Mouse (Mus musculus) MEL (cell line): ENCODE measurements around the gene Ccnq.

Experiments used
- BHLHE40 ChIP-seq: IDR thresholded peaks from 2 replicates; pipeline ENCODE4 v1.6.1; 2012; ENCODE audit warnings: low read depth, mild to moderate bottlenecking, inconsistent platforms, low read length, improper control_type of control experiment, borderline replicate concordance
- CTCF ChIP-seq, 3 experiments: IDR thresholded peaks in 2 of 3; conservative IDR thresholded peaks in 1 of 3; 2 replicates each; pipeline ENCODE4 v1.5.1; 2011 to 2012; ENCODE audit warnings: low read length in 3 of 3, low read depth in 2 of 3, mild to moderate bottlenecking in 2 of 3, improper control_type of control experiment in 1 of 3, inconsistent platforms in 1 of 3, mixed read lengths in 1 of 3, moderate library complexity in 1 of 3; ENCODE audit not compliant: control insufficient read depth in 1 of 3, insufficient read depth in 1 of 3, poor library complexity in 1 of 3, severe bottlenecking in 1 of 3
- GATA1 ChIP-seq: IDR thresholded peaks from 2 replicates; pipeline ENCODE4 v1.6.1; 2011; ENCODE audit warnings: low read depth, low read length, improper control_type of control experiment
- MAFK ChIP-seq: IDR thresholded peaks from 2 replicates; pipeline ENCODE4 v1.6.1; 2011; ENCODE audit warnings: low read depth, mild to moderate bottlenecking, low read length, improper control_type of control experiment, borderline replicate concordance
- MEF2A ChIP-seq: IDR thresholded peaks from 2 replicates; pipeline ENCODE4 v1.6.1; 2014; ENCODE audit warnings: low read depth, mild to moderate bottlenecking, inconsistent platforms, low read length, improper control_type of control experiment; ENCODE audit not compliant: poor library complexity, insufficient replicate concordance, severe bottlenecking; ENCODE audit errors: extremely low read depth
- MXI1 ChIP-seq: IDR thresholded peaks from 2 replicates; pipeline ENCODE4 v1.6.1; 2011; ENCODE audit warnings: mild to moderate bottlenecking, low read depth, low read length, improper control_type of control experiment
- POLR2A ChIP-seq, 2 experiments: IDR thresholded peaks; 2 replicates each; pipeline ENCODE4 v1.6.1; 2011 to 2012; ENCODE audit warnings: low read length in 2 of 2, mild to moderate bottlenecking in 2 of 2, control low read depth in 1 of 2, improper control_type of control experiment in 1 of 2, low read depth in 1 of 2, moderate library complexity in 1 of 2; ENCODE audit not compliant: control insufficient read depth in 1 of 2, insufficient read depth in 1 of 2, poor library complexity in 1 of 2
- SIN3A ChIP-seq: IDR thresholded peaks from 2 replicates; pipeline ENCODE4 v1.6.1; 2012; ENCODE audit warnings: low read length, improper control_type of control experiment, inconsistent platforms
- TAL1 ChIP-seq: IDR thresholded peaks from 2 replicates; pipeline ENCODE4 v1.6.1; 2012; ENCODE audit warnings: mild to moderate bottlenecking, inconsistent platforms, low read length, moderate library complexity, mixed read lengths
- TCF12 ChIP-seq: IDR thresholded peaks from 2 replicates; pipeline ENCODE4 v1.6.1; 2014; ENCODE audit warnings: low read depth, mild to moderate bottlenecking, inconsistent platforms, low read length, improper control_type of control experiment, moderate library complexity
- USF2 ChIP-seq, 2 experiments: IDR thresholded peaks; 2 replicates each; pipeline ENCODE4 v1.6.1; 2011 to 2012; ENCODE audit warnings: improper control_type of control experiment in 2 of 2, low read length in 2 of 2, borderline replicate concordance in 1 of 2, inconsistent platforms in 1 of 2, low read depth in 1 of 2, mild to moderate bottlenecking in 1 of 2; ENCODE audit not compliant: insufficient read depth in 1 of 2
- ZC3H11A ChIP-seq: IDR thresholded peaks from 2 replicates; pipeline ENCODE4 v1.6.1; 2012; ENCODE audit warnings: low read depth, mild to moderate bottlenecking, inconsistent platforms, low read length, improper control_type of control experiment
- ZMIZ1 ChIP-seq: IDR thresholded peaks from 2 replicates; pipeline ENCODE4 v1.6.1; 2012; ENCODE audit warnings: low read depth, mild to moderate bottlenecking, inconsistent platforms, low read length, improper control_type of control experiment, moderate library complexity
- ZNF384 ChIP-seq: IDR thresholded peaks from 2 replicates; pipeline ENCODE4 v1.6.1; 2012; ENCODE audit warnings: low read depth, mild to moderate bottlenecking, inconsistent platforms, low read length, improper control_type of control experiment

DNA sequence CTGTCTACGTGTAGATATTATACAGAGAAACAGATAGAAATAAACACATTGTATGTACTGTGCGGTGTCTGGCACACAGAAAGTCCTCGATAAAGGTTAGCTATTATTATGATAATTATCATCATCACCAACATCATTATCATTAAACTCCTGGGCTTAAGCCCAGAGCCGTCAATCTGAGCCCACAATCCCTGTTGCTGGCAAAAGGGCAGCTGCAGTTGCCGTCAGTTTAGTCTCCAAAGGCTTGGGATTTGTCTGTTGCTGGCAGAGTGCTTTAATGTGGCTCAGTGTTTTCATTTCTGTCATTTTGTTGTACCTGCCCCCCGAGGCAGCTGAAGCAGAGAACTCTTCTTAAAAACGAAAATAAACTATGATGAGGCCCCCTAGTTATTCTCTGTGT, 9.6 kb downstream of the Ccnq start:
- TF ChIP-seq POLR2A (IDR thresholded peaks at IDR 0.05; ENCODE audit: control insufficient read depth in 1 of 2, insufficient read depth in 1 of 2, low read depth in 1 of 2, low read length in 2 of 2, poor library complexity in 1 of 2) (no peak), ZC3H11A (no peak), TCF12 (no peak), TAL1 (no peak), CTCF (IDR thresholded peaks at IDR 0.05 in 2 of 3, conservative IDR thresholded peaks at IDR 0.05 in 1 of 3; ENCODE audit: control insufficient read depth in 1 of 3, insufficient read depth in 1 of 3, low read depth in 2 of 3, low read length in 3 of 3, poor library complexity in 1 of 3, severe bottlenecking in 1 of 3) (no peak), USF2 (IDR thresholded peaks at IDR 0.05; ENCODE audit: borderline replicate concordance in 1 of 2, insufficient read depth in 1 of 2, low read depth in 1 of 2, low read length in 2 of 2) (no peak), ZMIZ1 (no peak), MXI1 (no peak), ZNF384 (no peak), GATA1 (no peak), MEF2A (no peak), MAFK (no peak), SIN3A (no peak), BHLHE40 (no peak)
